Comparison of ENCODE assay signal across 23 mouse cellular contexts in the genomic region with DNA sequence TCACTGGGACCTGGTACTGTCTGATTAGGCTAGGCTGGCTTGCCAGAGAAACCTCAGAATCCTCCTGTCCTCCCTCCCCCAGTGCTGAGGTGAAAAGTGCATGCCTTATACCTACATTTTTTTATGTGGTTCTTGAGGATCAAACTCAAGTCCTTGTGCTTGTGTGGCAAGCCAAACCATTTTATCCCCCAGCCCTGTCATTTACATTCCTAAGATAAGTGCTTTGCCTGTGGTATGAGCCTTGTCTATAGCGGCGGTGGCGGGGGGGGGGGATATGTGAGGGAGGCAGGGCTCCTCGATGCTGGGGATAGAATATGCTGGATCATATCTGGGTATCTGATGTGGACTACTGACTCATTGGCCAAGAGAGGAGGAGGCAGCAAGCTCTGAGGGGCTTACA.
"Had no signal": no experiment of that assay in that cellular context is flagged by ENCODE, and none has a peak within 500 bp of the region (broad histone marks: within the 10 kb centered on the region; RNA-seq: fewer than 3 reads in every experiment).

No protein-coding gene starts in this region.

- H3K27ac ChIP-seq: heart, embryonic 10.5 days; hindbrain, embryonic 10.5 days; hindbrain, embryonic 12.5 days; hindbrain, embryonic 14.5 days; intestine, embryonic 15.5 days; kidney, postnatal 0 days; limb, embryonic 13.5 days; limb, embryonic 15.5 days had no signal

- H3K9me3 ChIP-seq: heart, embryonic 10.5 days; heart, embryonic 12.5 days; hindbrain, embryonic 10.5 days; hindbrain, embryonic 12.5 days; intestine, embryonic 15.5 days; limb, embryonic 13.5 days; limb, embryonic 15.5 days had no signal

- H3K4me3 ChIP-seq: heart, embryonic 10.5 days; heart, embryonic 12.5 days; hindbrain, embryonic 10.5 days; hindbrain, embryonic 12.5 days; intestine, embryonic 15.5 days; limb, embryonic 13.5 days; limb, embryonic 15.5 days had no signal

- ATAC-seq: inflammation-experienced regulatory T-cells, adult 6 months; intestine, embryonic 15.5 days; intestine, postnatal 0 days had no signal

- H3K4me2 ChIP-seq: heart, embryonic 12.5 days; hindbrain, embryonic 12.5 days; hindbrain, embryonic 14.5 days; intestine, embryonic 15.5 days; limb, embryonic 13.5 days; limb, embryonic 15.5 days had no signal

- DNase-seq: gastrocnemius, postnatal 14 days; gastrocnemius, postnatal 36 days; heart, adult 18-20 months; heart, postnatal 10 days; heart, postnatal 4 days; kidney, adult 18-20 months; kidney, adult 8-10 months; kidney, postnatal 14 days; kidney, postnatal 36 days; layer of hippocampus, adult 9-11 months; layer of hippocampus, postnatal 36 days; left cerebral cortex, postnatal 4 days had no signal

- H3K4me1 ChIP-seq: intestine, embryonic 15.5 days; limb, embryonic 15.5 days had no signal

- H3K36me3 ChIP-seq: heart, embryonic 10.5 days; heart, embryonic 12.5 days; hindbrain, embryonic 10.5 days; hindbrain, embryonic 12.5 days; intestine, embryonic 15.5 days; limb, embryonic 13.5 days; limb, embryonic 15.5 days had no signal

- H3K9ac ChIP-seq: heart, embryonic 12.5 days; hindbrain, embryonic 12.5 days; hindbrain, embryonic 14.5 days; intestine, embryonic 15.5 days; limb, embryonic 13.5 days; limb, embryonic 15.5 days had no signal

- H3K27me3 ChIP-seq: hindbrain, embryonic 12.5 days; intestine, embryonic 15.5 days; limb, embryonic 13.5 days; limb, embryonic 15.5 days had no signal
